Mouse (Mus musculus) stomach, embryonic 16.5 days (tissue): ENCODE results near the gene Ankfn1. TPM values are rescaled to one million over a fixed set of nuclear protein-coding genes. Genes with fewer than 3 reads are reported as not detected.

ENCODE experiments used
- ATAC-seq: fragments of 200-750 bp; cut with Nextera tagmentation; 2 replicates; pipeline ENCODE4 v1.8.0; 2017; ENCODE audit warnings: moderate number of reproducible peaks, moderate TSS enrichment; ENCODE audit not compliant: insufficient read depth, low FRiP score
- H3K27ac ChIP-seq: fragments of 300-500 bp; sonication (generic); 2 replicates; pipeline ENCODE4 v1.5.1; 2014; ENCODE audit warnings: low read length
- H3K27me3 ChIP-seq: fragments of 300-500 bp; sonication (generic); 2 replicates; pipeline ENCODE4 v1.6.1; 2014; ENCODE audit warnings: low read length, control low read depth, mixed read lengths; ENCODE audit not compliant: control insufficient read depth, insufficient read depth
- H3K36me3 ChIP-seq: fragments of 300-500 bp; sonication (generic); 2 replicates; pipeline ENCODE4 v1.6.1; 2014; ENCODE audit warnings: low read length; ENCODE audit not compliant: control insufficient read depth, insufficient read depth
- H3K4me1 ChIP-seq: fragments of 300-500 bp; sonication (generic); 2 replicates; pipeline ENCODE4 v1.6.1; 2014; ENCODE audit warnings: low read length, control low read depth, mixed read lengths; ENCODE audit not compliant: control insufficient read depth, insufficient read depth
- H3K4me2 ChIP-seq: fragments of 300-500 bp; sonication (generic); 2 replicates; pipeline ENCODE4 v1.6.1; 2014; ENCODE audit warnings: low read depth, low read length, mixed read lengths
- H3K4me3 ChIP-seq: fragments of 300-500 bp; sonication (generic); replicated peaks from 2 replicates; pipeline ENCODE4 v1.5.1; 2014; ENCODE audit warnings: mild to moderate bottlenecking, low read length
- H3K9ac ChIP-seq: fragments of 300-500 bp; sonication (generic); 2 replicates; pipeline ENCODE4 v1.6.1; 2014; ENCODE audit warnings: low read length
- H3K9me3 ChIP-seq: fragments of 300-500 bp; sonication (generic); replicated peaks from 2 replicates; pipeline ENCODE4 v1.6.1; 2016; ENCODE audit warnings: low read length, control low read depth; ENCODE audit not compliant: control insufficient read depth
- WGBS: fragments of 180-500 bp; shearing (Covaris S2); extraction: QIAGEN DNeasy Blood & Tissue Kit; methylation state at CpG from one replicate; pipeline ENCODE4 v1.1.7; 2014; 5-methylcytosine and 5-hydroxymethylcytosine counted together
- polyA plus RNA-seq: library from polyadenylated mRNA; unstranded; fragments of >200 nt; fragmentation: Nextera tagmentation; extraction: Ambion mirVana; gene quantifications from 2 replicates; pipeline ENCODE4 v1.2.1, GENCODE M21; 2015

Gene Ankfn1
- polyA plus RNA-seq, 1 experiment from 2014 or later = 0.27 TPM

- Histone ChIP-seq H3K4me1 (no peaks in the 10 kb centered on the region), H3K4me2 (no peak overlapping the region), H3K9me3 (no peaks in the 10 kb centered on the region), H3K36me3 (no peaks in the 10 kb centered on the region), H3K27me3 (no peaks in the 10 kb centered on the region), H3K27ac (no peak overlapping the region), H3K9ac (no peak overlapping the region), H3K4me3 (no peak overlapping the region)
- WGBS = 92% methylated on average over 7 of the region's 7 CpGs
- no peak for ATAC-seq
These were observed 68.9 kb downstream of the Ankfn1 start for GRCm38 (mm10) chr11:89708526-89708925.

- H3K4me3 ChIP-seq = no peak overlapping the region
- H3K4me2 ChIP-seq = no peak overlapping the region
- H3K9me3 ChIP-seq = no peaks in the 10 kb centered on the region
- no peaks in the 10 kb centered on the region for H3K36me3 ChIP-seq
- H3K9ac ChIP-seq = 0 out of 2 replicates have a peak overlapping the region, but pooled peaks have one; percentile 18
- no peaks in the 10 kb centered on the region for H3K27me3 ChIP-seq
- ATAC-seq = no peak
- peaks cover 4% of the 10 kb centered on the region; the same call in 1 of the 2 replicates for H3K4me1 ChIP-seq
- WGBS = 37% methylated on average over 18 of the region's 18 CpGs
- no peak overlapping the region for H3K27ac ChIP-seq
These were observed 80.7 kb downstream of the Ankfn1 start for GRCm38 (mm10) chr11:89696431-89697403.

- ATAC-seq = no peak
- 85% methylated on average over 4 of the region's 4 CpGs for WGBS
- Histone ChIP-seq H3K36me3 (no peaks in the 10 kb centered on the region), H3K4me1 (peaks cover 4% of the 10 kb centered on the region; the same call in 1 of the 2 replicates), H3K4me2 (no peak overlapping the region), H3K9me3 (no peaks in the 10 kb centered on the region), H3K4me3 (no peak overlapping the region), H3K27ac (no peak overlapping the region), H3K9ac (no peak overlapping the region), H3K27me3 (no peaks in the 10 kb centered on the region)
These were observed 83.8 kb downstream of the Ankfn1 start for GRCm38 (mm10) chr11:89693686-89694085.

GRCm38 (mm10) chr11:89676922-89677321, 100.5 kb downstream of the Ankfn1 start:
- H3K27me3 ChIP-seq = no peaks in the 10 kb centered on the region
- no peak overlapping the region for H3K9ac ChIP-seq
- no peaks in the 10 kb centered on the region for H3K9me3 ChIP-seq
- H3K4me2 ChIP-seq = no peak overlapping the region
- H3K36me3 ChIP-seq = no peaks in the 10 kb centered on the region
- peak; percentile 76 for ATAC-seq
- no peak overlapping the region for H3K4me3 ChIP-seq
- no peaks in the 10 kb centered on the region for H3K4me1 ChIP-seq
- H3K27ac ChIP-seq = no peak overlapping the region
- 38% methylated on average over 2 of the region's 2 CpGs for WGBS

- no peaks in the 10 kb centered on the region for H3K4me1 ChIP-seq
- WGBS = 24% methylated on average over 1 of the region's 1 CpGs
- no peaks in the 10 kb centered on the region for H3K9me3 ChIP-seq
- no peaks in the 10 kb centered on the region for H3K36me3 ChIP-seq
- no peaks in the 10 kb centered on the region for H3K27me3 ChIP-seq
- H3K27ac ChIP-seq = no peak overlapping the region
- H3K4me3 ChIP-seq = no peak overlapping the region
- no peak overlapping the region for H3K4me2 ChIP-seq
- ATAC-seq = no peak
- no peak overlapping the region for H3K9ac ChIP-seq
These were observed 103.4 kb downstream of the Ankfn1 start for GRCm38 (mm10) chr11:89673916-89674507.

GRCm38 (mm10) chr11:89672510-89673085, 104.9 kb downstream of the Ankfn1 start:
- ATAC-seq = no peak
- H3K36me3 ChIP-seq = no peaks in the 10 kb centered on the region
- no peak overlapping the region for H3K27ac ChIP-seq
- H3K4me1 ChIP-seq = no peaks in the 10 kb centered on the region
- no peaks in the 10 kb centered on the region for H3K27me3 ChIP-seq
- WGBS = 41% methylated on average over 3 of the region's 3 CpGs
- no peak overlapping the region for H3K4me2 ChIP-seq
- H3K4me3 ChIP-seq = no peak overlapping the region
- H3K9me3 ChIP-seq = no peaks in the 10 kb centered on the region
- H3K9ac ChIP-seq = no peak overlapping the region

- WGBS = 74% methylated on average over 14 of the region's 14 CpGs
- H3K4me1 ChIP-seq = no peaks in the 10 kb centered on the region
- no peaks in the 10 kb centered on the region for H3K36me3 ChIP-seq
- no peak overlapping the region for H3K4me3 ChIP-seq
- ATAC-seq = no peak
- H3K9ac ChIP-seq = no peak overlapping the region
- H3K4me2 ChIP-seq = no peak overlapping the region
- no peaks in the 10 kb centered on the region for H3K27me3 ChIP-seq
- H3K9me3 ChIP-seq = no peaks in the 10 kb centered on the region
- no peak overlapping the region for H3K27ac ChIP-seq
These were observed 112.1 kb downstream of the Ankfn1 start for GRCm38 (mm10) chr11:89665170-89665880.

GRCm38 (mm10) chr11:89659048-89659447, 118.4 kb downstream of the Ankfn1 start:
- H3K4me2 ChIP-seq = no peak overlapping the region
- 66% methylated on average over 3 of the region's 3 CpGs for WGBS
- ATAC-seq = no peak
- H3K4me3 ChIP-seq = no peak overlapping the region
- H3K9me3 ChIP-seq = no peaks in the 10 kb centered on the region
- H3K4me1 ChIP-seq = no peaks in the 10 kb centered on the region
- no peak overlapping the region for H3K9ac ChIP-seq
- H3K27me3 ChIP-seq = no peaks in the 10 kb centered on the region
- H3K27ac ChIP-seq = no peak overlapping the region
- H3K36me3 ChIP-seq = no peaks in the 10 kb centered on the region
